Mouse (Mus musculus) forebrain, embryonic 10.5 days (tissue): Measurements from ENCODE around the gene Homez. TPM values are rescaled to one million over a fixed set of nuclear protein-coding genes. Genes with fewer than 3 reads are reported as not detected.

ENCODE experiments used
- DNase-seq: peaks from one replicate; pipeline ENCODE4 v3.0.0-alpha.2; 2017; ENCODE audit warnings: low spot score; ENCODE audit errors: extremely low spot score
- H3K27ac ChIP-seq: fragments of 300-500 bp; sonication (generic); 2 replicates; pipeline ENCODE4 v1.5.1; 2016; ENCODE audit warnings: mild to moderate bottlenecking
- H3K27me3 ChIP-seq: fragments of 300-500 bp; sonication (generic); 2 replicates; pipeline ENCODE4 v1.6.1; 2016; ENCODE audit warnings: mild to moderate bottlenecking; ENCODE audit not compliant: poor library complexity, severe bottlenecking
- H3K36me3 ChIP-seq: fragments of 300-500 bp; sonication (generic); replicated peaks from 2 replicates; pipeline ENCODE4 v1.6.1; 2016; ENCODE audit warnings: mild to moderate bottlenecking, moderate library complexity
- H3K4me1 ChIP-seq: fragments of 300-500 bp; sonication (generic); 2 replicates; pipeline ENCODE4 v1.6.1; 2016
- H3K4me3 ChIP-seq: fragments of 300-500 bp; sonication (generic); 2 replicates; pipeline ENCODE4 v1.5.1; 2016; ENCODE audit warnings: mild to moderate bottlenecking, moderate library complexity
- H3K9me3 ChIP-seq: fragments of 300-500 bp; sonication (generic); 2 replicates; pipeline ENCODE4 v1.6.1; 2016; ENCODE audit warnings: mild to moderate bottlenecking, moderate library complexity
- WGBS: fragments of 180-500 bp; shearing (Covaris S2); methylation state at CpG from one replicate; pipeline ENCODE4 v1.1.7; 2016; 5-methylcytosine and 5-hydroxymethylcytosine counted together
- polyA plus RNA-seq: library from polyadenylated mRNA; unstranded; fragments of >200 nt; fragmentation: Nextera tagmentation; extraction: Ambion mirVana; gene quantifications from 2 replicates; pipeline ENCODE4 v1.2.1, GENCODE M21; 2016

Gene Homez
- polyA plus RNA-seq, 1 experiment from 2014 or later = 24.0 TPM

DNA sequence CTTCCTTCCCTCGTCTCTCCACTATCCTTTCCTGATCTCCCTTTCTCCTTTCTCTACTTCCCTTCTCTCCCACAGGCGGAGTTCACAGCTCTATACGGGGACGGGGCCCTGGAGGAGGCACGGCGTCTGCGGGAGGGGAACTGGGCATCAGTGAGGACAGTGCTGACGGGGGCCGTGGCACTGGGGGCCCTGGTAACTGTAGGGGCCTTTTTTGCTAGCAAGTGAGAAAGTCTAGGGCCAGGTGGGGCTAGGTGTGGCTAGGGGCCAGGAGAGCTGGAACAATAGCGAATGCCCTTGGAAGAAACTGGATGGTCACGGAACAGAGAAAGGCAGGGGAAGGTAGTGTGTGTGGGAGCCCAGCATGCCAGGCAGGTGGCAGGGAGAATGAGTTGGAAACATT lies 14.5 kb upstream of the Homez start:
- no peaks in the 10 kb centered on the region for H3K9me3 ChIP-seq
- H3K27me3 ChIP-seq = no peaks in the 10 kb centered on the region
- 0 out of 2 replicates have a peak overlapping the region, but pooled peaks have one; percentile 72 for H3K4me3 ChIP-seq
- WGBS = 89% methylated on average over 11 of the region's 11 CpGs
- peaks cover 18% of the 10 kb centered on the region for H3K36me3 ChIP-seq
- H3K4me1 ChIP-seq = peaks cover 33% of the 10 kb centered on the region
- H3K27ac ChIP-seq = no peak overlapping the region
- no peak for DNase-seq

- Histone ChIP-seq H3K4me1 (peaks cover 33% of the 10 kb centered on the region), H3K9me3 (no peaks in the 10 kb centered on the region), H3K4me3 (peak overlapping the region; percentile 72), H3K36me3 (peaks cover 18% of the 10 kb centered on the region), H3K27me3 (no peaks in the 10 kb centered on the region; the same call in 1 of the 2 replicates), H3K27ac (peak overlapping the region; percentile 93)
- DNase-seq = no peak
- 34% methylated on average over 21 of the region's 21 CpGs for WGBS
Observed at GRCm38 (mm10) chr14:54884022-54884712, 13.4 kb upstream of the Homez start.

GRCm38 (mm10) chr14:54883154-54884021 lies 12.6 kb upstream of the Homez start, which contains the start of the genes Bcl2l2 and Gm20521:
TSS of gene Bcl2l2 (plus strand) at chr14:54883377.
TSS of gene Gm20521 (plus strand) at chr14:54883441.
- peaks cover 33% of the 10 kb centered on the region for H3K4me1 ChIP-seq
- H3K27ac ChIP-seq = peak within 1 kb of the TSS; percentile 93
- peak; percentile 86 for DNase-seq
- WGBS = under 1% methylated on average over 27 of the region's 27 CpGs
- H3K36me3 ChIP-seq = peaks cover 18% of the 10 kb centered on the region
- peak within 1 kb of the TSS; percentile 72 for H3K4me3 ChIP-seq
- peaks cover 7% of the 10 kb centered on the region for H3K27me3 ChIP-seq
- no peaks in the 10 kb centered on the region for H3K9me3 ChIP-seq

GRCm38 (mm10) chr14:54877048-54877715 lies 6.4 kb upstream of the Homez start, which contains the start of gene Ppp1r3e:
TSS of gene Ppp1r3e (minus strand) at chr14:54877550.
- Histone ChIP-seq H3K4me1 (peaks cover 28% of the 10 kb centered on the region), H3K27ac (peak within 1 kb of the TSS; percentile 92), H3K9me3 (no peaks in the 10 kb centered on the region), H3K4me3 (peak within 1 kb of the TSS; percentile 82), H3K36me3 (no peaks in the 10 kb centered on the region), H3K27me3 (peaks cover 30% of the 10 kb centered on the region)
- WGBS = under 1% methylated on average over 61 of the region's 61 CpGs
- DNase-seq = peak; percentile 70

- no peaks in the 10 kb centered on the region for H3K36me3 ChIP-seq
- H3K4me3 ChIP-seq = peak overlapping the region; percentile 82
- H3K9me3 ChIP-seq = no peaks in the 10 kb centered on the region
- WGBS = under 1% methylated on average over 64 of the region's 72 CpGs
- H3K27ac ChIP-seq = peak overlapping the region; percentile 92
- H3K27me3 ChIP-seq = peaks cover 30% of the 10 kb centered on the region
- peaks cover 28% of the 10 kb centered on the region for H3K4me1 ChIP-seq
- peak; percentile 86 for DNase-seq
Observed at GRCm38 (mm10) chr14:54876539-54877047, 5.8 kb upstream of the Homez start.

- peaks cover 30% of the 10 kb centered on the region for H3K27me3 ChIP-seq
- 2% methylated on average over 36 of the region's 36 CpGs for WGBS
- DNase-seq = no peak
- no peaks in the 10 kb centered on the region for H3K9me3 ChIP-seq
- H3K4me1 ChIP-seq = peaks cover 28% of the 10 kb centered on the region
- no peaks in the 10 kb centered on the region for H3K36me3 ChIP-seq
- H3K4me3 ChIP-seq = peak overlapping the region; percentile 82
- peak overlapping the region; percentile 92 for H3K27ac ChIP-seq
Observed at GRCm38 (mm10) chr14:54875844-54876538, 5.2 kb upstream of the Homez start.

DNA sequence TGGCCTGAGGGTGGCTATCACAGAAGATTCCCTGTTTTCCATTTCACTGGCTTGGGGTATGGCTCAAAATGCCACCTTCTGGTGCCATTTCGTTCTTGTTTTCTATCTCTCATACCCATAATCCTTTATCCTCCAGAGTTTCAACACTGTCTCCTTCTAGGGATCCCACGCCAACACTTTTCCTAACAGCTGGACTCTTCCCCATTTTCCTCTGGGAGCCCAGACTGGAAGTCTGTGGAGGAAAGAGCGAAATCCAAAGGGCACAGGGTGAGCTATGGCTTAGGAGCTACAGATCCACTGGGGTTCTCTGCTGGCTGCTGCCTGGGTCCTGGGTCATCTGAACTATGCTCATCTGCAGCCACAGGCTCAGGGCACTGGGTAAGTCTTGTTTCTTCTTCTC lies 3.4 kb upstream of the Homez start:
- Histone ChIP-seq H3K27me3 (peaks cover 30% of the 10 kb centered on the region), H3K4me3 (no peak overlapping the region), H3K4me1 (peaks cover 28% of the 10 kb centered on the region), H3K27ac (no peak overlapping the region), H3K9me3 (no peaks in the 10 kb centered on the region), H3K36me3 (no peaks in the 10 kb centered on the region)
- no peak for DNase-seq
- WGBS = 87% methylated on average over 3 of the region's 3 CpGs

- Histone ChIP-seq H3K27me3 (no peaks in the 10 kb centered on the region), H3K36me3 (no peaks in the 10 kb centered on the region), H3K4me3 (no peak overlapping the region), H3K27ac (no peak overlapping the region), H3K4me1 (peaks cover 4% of the 10 kb centered on the region), H3K9me3 (no peaks in the 10 kb centered on the region)
- DNase-seq = no peak
- 88% methylated on average over 4 of the region's 4 CpGs for whole genome bisulfite sequencing
Observed at GRCm38 (mm10) chr14:54868026-54868425, 2.7 kb downstream of the Homez start.

DNA sequence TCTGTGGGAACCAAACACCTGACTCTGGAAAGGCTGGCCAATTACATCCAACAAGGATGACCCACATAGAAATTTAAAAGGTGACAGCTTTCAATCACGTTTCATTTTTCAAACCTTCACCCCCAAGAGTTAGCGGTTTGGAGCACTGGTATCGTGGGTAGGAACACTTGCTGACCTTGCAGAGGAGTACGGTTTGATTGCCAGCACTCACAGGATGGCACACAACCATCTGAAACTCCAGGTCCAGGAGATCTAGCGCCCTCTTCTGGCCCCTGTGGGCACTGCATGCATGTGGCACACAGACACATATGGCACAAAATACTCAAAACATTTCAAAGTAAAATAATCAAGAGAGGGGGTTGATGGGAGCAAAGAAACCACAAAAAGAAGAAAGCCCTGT lies 3.8 kb downstream of the Homez start:
- 59% methylated on average over 5 of the region's 5 CpGs for WGBS
- Histone ChIP-seq H3K27ac (no peak overlapping the region), H3K4me3 (no peak overlapping the region), H3K9me3 (no peaks in the 10 kb centered on the region), H3K36me3 (no peaks in the 10 kb centered on the region), H3K27me3 (no peaks in the 10 kb centered on the region), H3K4me1 (peaks cover 14% of the 10 kb centered on the region)
- no peak for DNase-seq

GRCm38 (mm10) chr14:54866268-54866667 lies 4.5 kb downstream of the Homez start:
- no peaks in the 10 kb centered on the region for H3K36me3 ChIP-seq

DNA sequence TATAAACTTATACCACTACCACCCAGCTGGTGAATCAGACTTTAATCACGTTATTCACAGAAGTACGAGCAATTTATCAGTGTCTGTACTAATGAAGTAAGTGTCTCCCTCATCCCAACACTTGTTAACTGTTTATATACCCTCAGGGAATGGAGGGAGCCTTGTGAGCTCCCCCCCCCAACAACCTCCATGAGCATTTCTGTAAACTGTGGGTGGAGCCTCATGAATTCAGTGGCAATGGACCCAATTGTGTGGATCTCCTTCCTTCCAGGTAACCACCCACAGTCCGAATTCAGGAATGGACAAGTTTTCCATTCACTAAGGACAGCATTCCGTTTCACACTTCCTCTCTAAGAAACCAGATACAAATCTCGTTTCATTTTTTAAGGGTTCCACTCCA lies 5.1 kb downstream of the Homez start:
- no peaks in the 10 kb centered on the region for H3K9me3 ChIP-seq
- peaks cover 14% of the 10 kb centered on the region for H3K4me1 ChIP-seq
- no peaks in the 10 kb centered on the region for H3K27me3 ChIP-seq
- 84% methylated on average over 5 of the region's 5 CpGs for WGBS
- no peak overlapping the region for H3K27ac ChIP-seq
- no peak overlapping the region for H3K4me3 ChIP-seq
- no peak for DNase-seq
- no peaks in the 10 kb centered on the region for H3K36me3 ChIP-seq

More at GRCm38 (mm10) chr14:54866268-54866667, 4.5 kb downstream of the Homez start:
- no peak overlapping the region for H3K4me3 ChIP-seq
- H3K27me3 ChIP-seq = no peaks in the 10 kb centered on the region
- WGBS = 70% methylated on average over 3 of the region's 3 CpGs
- H3K27ac ChIP-seq = no peak overlapping the region
- DNase-seq = no peak
- peaks cover 14% of the 10 kb centered on the region for H3K4me1 ChIP-seq
- no peaks in the 10 kb centered on the region for H3K9me3 ChIP-seq
